In the genomic region with DNA sequence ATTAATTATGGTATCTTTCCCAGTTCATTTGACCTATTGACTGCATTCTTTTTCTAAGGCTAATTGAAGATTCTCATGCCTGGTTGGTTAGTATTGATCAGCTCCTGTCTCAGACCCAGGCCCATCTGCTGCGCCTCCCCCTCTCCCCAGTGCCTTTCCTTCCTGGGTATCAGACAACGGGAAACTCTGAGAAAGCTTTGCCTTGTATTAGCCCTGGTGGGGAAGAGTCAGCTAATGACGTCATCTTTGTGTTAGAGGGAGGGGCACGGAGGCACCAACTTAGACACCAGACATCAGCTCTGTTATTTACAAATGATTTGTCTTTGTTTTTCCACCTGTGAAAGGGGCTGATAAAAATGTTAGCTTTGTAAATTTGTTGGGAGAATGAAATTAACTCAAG, we compare ENCODE assay signal across 25 mouse cellular contexts. TPM values are rescaled to one million over a fixed set of nuclear protein-coding genes. Genes with fewer than 3 reads are reported as not detected.
DNase-seq lines count a peak whose midpoint lies in the region; ATAC-seq lines count a peak whose summit lies in the region.
"Had no signal": no experiment of that assay in that cellular context is flagged by ENCODE, and none has a peak within 500 bp of the region (broad histone marks: within the 10 kb centered on the region; RNA-seq: fewer than 3 reads in every experiment).

No protein-coding gene starts in this region.

- peak overlapping the region; percentile 92; the same call in 1 of the 2 replicates for H3K27ac ChIP-seq in hindbrain, embryonic 13.5 days
- no peak overlapping the region for H3K27ac ChIP-seq in hindbrain, embryonic 10.5 days
- peak overlapping the region; percentile 97; the same call in 1 of the 2 replicates for H3K27ac ChIP-seq in neural tube, embryonic 13.5 days (replicated peaks)
- H3K27ac ChIP-seq in neural tube, embryonic 15.5 days (replicated peaks), result no peak overlapping the region
- H3K27ac ChIP-seq: embryonic facial prominence, embryonic 12.5 days; gastrocnemius, adult 2 months; heart, adult 2 months; heart, embryonic 13.5 days; left cerebral cortex, adult 2 months; limb, embryonic 13.5 days; liver, embryonic 12.5 days had no signal

- H3K4me1 ChIP-seq in hindbrain, embryonic 13.5 days (replicated peaks), result peaks cover 83% of the 10 kb centered on the region
- H3K4me1 ChIP-seq in hindbrain, embryonic 10.5 days (replicated peaks), result peaks cover 74% of the 10 kb centered on the region
- peaks cover 85% of the 10 kb centered on the region for H3K4me1 ChIP-seq in neural tube, embryonic 13.5 days (replicated peaks)
- H3K4me1 ChIP-seq in neural tube, embryonic 15.5 days, result peaks cover 75% of the 10 kb centered on the region
- H3K4me1 ChIP-seq: liver, embryonic 12.5 days had no signal

- H3K27me3 ChIP-seq in hindbrain, embryonic 13.5 days, result 0 out of 2 replicates have a peak, but pooled peaks cover 3% of the 10 kb centered on the region
- peaks cover 57% of the 10 kb centered on the region for H3K27me3 ChIP-seq in hindbrain, embryonic 10.5 days (ENCODE audit: insufficient read depth, poor library complexity, severe bottlenecking)
- H3K27me3 ChIP-seq in neural tube, embryonic 13.5 days, result no peaks in the 10 kb centered on the region
- no peaks in the 10 kb centered on the region for H3K27me3 ChIP-seq in neural tube, embryonic 15.5 days (replicated peaks)
- H3K27me3 ChIP-seq: midbrain, embryonic 13.5 days had no signal

- no peak overlapping the region for H3K4me3 ChIP-seq in hindbrain, embryonic 13.5 days
- no peak overlapping the region for H3K4me3 ChIP-seq in hindbrain, embryonic 10.5 days
- H3K4me3 ChIP-seq in neural tube, embryonic 13.5 days, result no peak overlapping the region
- H3K4me3 ChIP-seq in neural tube, embryonic 15.5 days (replicated peaks), result no peak overlapping the region
- H3K4me3 ChIP-seq: embryonic facial prominence, embryonic 12.5 days; gastrocnemius, adult 2 months; heart, adult 2 months; heart, embryonic 13.5 days; left cerebral cortex, adult 2 months; limb, embryonic 13.5 days; liver, embryonic 12.5 days; megakaryocyte, embryonic 14.5 days had no signal

- ATAC-seq in hindbrain, embryonic 13.5 days (ENCODE audit: low FRiP score), result no peak
- no peak for ATAC-seq in neural tube, embryonic 13.5 days (ENCODE audit: low read depth)
- ATAC-seq in neural tube, embryonic 15.5 days (ENCODE audit: low FRiP score), result no peak
- no peak for ATAC-seq in megakaryocyte progenitor cell, adult 5-6 weeks (replicated peaks; ENCODE audit: poor library complexity)
- ATAC-seq: CD4-positive, CD25-positive, alpha-beta regulatory T cell, adult 4 months; forebrain, embryonic 16.5 days; midbrain, embryonic 13.5 days had no signal

- no peak overlapping the region for H3K4me2 ChIP-seq in hindbrain, embryonic 13.5 days
- H3K4me2 ChIP-seq in neural tube, embryonic 13.5 days, result peak overlapping the region; percentile 56
- no peak overlapping the region for H3K4me2 ChIP-seq in neural tube, embryonic 15.5 days
- H3K4me2 ChIP-seq: embryonic facial prominence, embryonic 12.5 days; heart, embryonic 13.5 days; limb, embryonic 13.5 days; liver, embryonic 12.5 days had no signal

- H3K36me3 ChIP-seq in hindbrain, embryonic 13.5 days, result no peaks in the 10 kb centered on the region
- H3K36me3 ChIP-seq in hindbrain, embryonic 10.5 days, result no peaks in the 10 kb centered on the region
- H3K36me3 ChIP-seq in neural tube, embryonic 13.5 days, result no peaks in the 10 kb centered on the region
- no peaks in the 10 kb centered on the region for H3K36me3 ChIP-seq in neural tube, embryonic 15.5 days
- H3K36me3 ChIP-seq: embryonic facial prominence, embryonic 12.5 days; heart, embryonic 13.5 days; limb, embryonic 13.5 days; liver, embryonic 12.5 days; midbrain, embryonic 13.5 days had no signal

- H3K9ac ChIP-seq in hindbrain, embryonic 13.5 days, result no peak overlapping the region
- H3K9ac ChIP-seq in neural tube, embryonic 13.5 days, result no peak overlapping the region
- no peak overlapping the region for H3K9ac ChIP-seq in neural tube, embryonic 15.5 days (replicated peaks)
- H3K9ac ChIP-seq: embryonic facial prominence, embryonic 12.5 days; limb, embryonic 13.5 days; liver, embryonic 12.5 days; liver, postnatal 0 days had no signal

- no peaks in the 10 kb centered on the region for H3K9me3 ChIP-seq in hindbrain, embryonic 13.5 days
- H3K9me3 ChIP-seq in hindbrain, embryonic 10.5 days, result no peaks in the 10 kb centered on the region
- no peaks in the 10 kb centered on the region for H3K9me3 ChIP-seq in neural tube, embryonic 13.5 days
- no peaks in the 10 kb centered on the region for H3K9me3 ChIP-seq in neural tube, embryonic 15.5 days (replicated peaks)
- H3K9me3 ChIP-seq: embryonic facial prominence, embryonic 12.5 days; heart, embryonic 13.5 days; limb, embryonic 13.5 days; liver, embryonic 12.5 days; midbrain, embryonic 13.5 days had no signal

- 14% methylated on average over 4 of the region's 4 CpGs for WGBS in hindbrain, embryonic 13.5 days
- WGBS in hindbrain, embryonic 10.5 days, result 30% methylated on average over 4 of the region's 4 CpGs
- WGBS in neural tube, embryonic 13.5 days, result 18% methylated on average over 4 of the region's 4 CpGs
- 25% methylated on average over 4 of the region's 4 CpGs for WGBS in neural tube, embryonic 15.5 days

- peak; percentile 43 for DNase-seq in embryo, embryonic 10 days (ENCODE audit: low spot score)
- no peak for DNase-seq in embryo, embryonic 9.5 days (ENCODE audit: extremely low spot score)
- no peak for DNase-seq in hindbrain, embryonic 10.5 days (ENCODE audit: low spot score)
- DNase-seq: cerebellum, adult 2 months; gastrocnemius, postnatal 36 days; liver, postnatal 0 days; right cerebral cortex, postnatal 14 days; thymus, postnatal 4 days had no signal

RNA-seq across cellular contexts. Expression of gene Rgs8, which starts 9.5 kb away (rescaled TPM):
- polyA plus RNA-seq in hindbrain, embryonic 13.5 days (2015; fragmentation: Nextera tagmentation; extraction: Ambion mirVana), result 24.4 and 26.4 TPM in 2 replicates
- polyA plus RNA-seq in hindbrain, embryonic 10.5 days (2016; fragmentation: Nextera tagmentation; extraction: Ambion mirVana), result 4.9 and 8.9 TPM in 2 replicates
- 16.9 and 17.2 TPM in 2 replicates for polyA plus RNA-seq in neural tube, embryonic 13.5 days (2015; fragmentation: Nextera tagmentation; extraction: Ambion mirVana)
- 11.2 and 13.4 TPM in 2 replicates for polyA plus RNA-seq in neural tube, embryonic 15.5 days (2015; fragmentation: Nextera tagmentation; extraction: Ambion mirVana)
- 0.17 and 1.1 TPM in 2 replicates for total RNA-seq in megakaryocyte progenitor cell, adult 5-6 weeks (2015)
- 0.25 and 0.37 TPM in 2 replicates for total RNA-seq in megakaryocyte progenitor cell, adult 5-6 weeks (2017)
- total RNA-seq: gastrocnemius, adult 2 months; heart, adult 2 months; heart, postnatal 10 days; monocyte, adult 5-6 weeks had no signal
- polyA plus RNA-seq: liver, postnatal 0 days had no signal

Comparison
In these comparisons a context has a peak if more than half of its experiments do, and no peak if none do; other contexts are left out.
1. H3K27ac ChIP-seq: peak in hindbrain, embryonic 13.5 days (single experiment) and neural tube, embryonic 13.5 days (single experiment); none in hindbrain, embryonic 10.5 days (single experiment) and neural tube, embryonic 15.5 days (single experiment).